Mouse (Mus musculus) liver, adult (tissue): ENCODE measurements at regions not wholly inside any gene's neighbourhood (a gene's known extent, or its start where the extent isn't known, plus 50 kb on each side); places are given as distances from the start of the nearest gene placed in this dataset.

Experiments
- GATA4 ChIP-seq: IDR thresholded peaks from 2 replicates; pipeline ENCODE4 v1.6.1; 2014; ENCODE audit warnings: mild to moderate bottlenecking, low read length; ENCODE audit not compliant: insufficient replicate concordance

DNA sequence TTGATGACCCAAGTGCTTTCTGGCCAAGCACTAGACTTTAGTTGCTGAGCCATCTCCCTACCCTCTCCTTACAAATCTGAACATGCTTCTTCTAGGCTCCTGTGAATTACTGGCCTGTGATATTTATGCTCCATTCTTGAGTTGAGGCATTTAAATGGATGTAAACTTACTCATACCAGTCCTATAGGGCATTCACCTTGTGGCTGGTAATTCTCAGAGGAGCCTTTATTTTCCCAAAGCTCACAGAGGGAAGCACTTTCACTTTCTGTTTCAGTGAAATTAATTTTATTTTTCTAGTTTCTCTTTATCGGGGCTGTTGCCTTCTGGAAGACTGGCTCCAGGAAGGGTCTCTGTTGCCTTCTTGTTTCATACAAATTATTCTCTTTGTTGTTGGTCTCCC lies 163.9 kb downstream of the Pdgfra start:
- no peak for TF ChIP-seq GATA4

DNA sequence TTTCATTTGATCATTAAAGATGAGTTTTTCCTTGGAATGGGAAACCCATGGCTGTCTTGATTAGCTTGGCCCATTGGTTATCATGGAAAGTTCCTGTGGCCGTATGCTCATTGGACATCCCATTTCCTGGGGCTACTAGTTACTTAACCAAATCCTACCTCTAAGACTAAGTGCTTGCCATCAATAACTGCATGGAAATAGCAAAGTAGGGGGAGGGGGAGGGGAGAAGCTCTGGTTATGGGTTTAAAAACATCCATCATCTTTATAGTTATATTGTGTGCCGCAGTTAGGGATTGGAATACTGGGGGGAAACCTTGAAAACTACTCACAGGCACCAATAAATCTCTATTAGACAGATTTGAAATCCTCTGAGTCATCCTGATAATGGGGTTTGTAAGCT lies 168.4 kb downstream of the Pdgfra start:
- peak; percentile 85; the same call in 1 of the 2 replicates for TF ChIP-seq GATA4

DNA sequence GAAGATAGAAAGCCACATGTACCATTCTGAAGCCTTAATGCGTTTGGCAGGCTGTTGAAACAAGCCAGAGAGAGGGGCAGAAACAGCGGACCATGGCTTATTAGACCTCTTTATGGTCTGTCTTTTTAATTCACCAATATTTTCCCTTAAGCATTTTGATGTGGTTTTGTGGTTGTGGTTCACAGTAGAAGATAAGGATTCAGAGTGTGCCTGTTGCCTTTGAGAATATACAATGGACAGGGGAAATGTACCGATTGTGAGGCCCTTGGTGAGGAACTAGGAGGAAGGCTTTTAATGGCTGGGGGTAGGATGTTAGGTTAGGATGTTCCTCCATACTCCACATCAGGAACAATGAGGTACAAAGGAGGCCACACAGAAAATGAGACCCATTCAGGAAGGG lies 182.0 kb downstream of the Pdgfra start:
- TF ChIP-seq GATA4, result no peak

DNA sequence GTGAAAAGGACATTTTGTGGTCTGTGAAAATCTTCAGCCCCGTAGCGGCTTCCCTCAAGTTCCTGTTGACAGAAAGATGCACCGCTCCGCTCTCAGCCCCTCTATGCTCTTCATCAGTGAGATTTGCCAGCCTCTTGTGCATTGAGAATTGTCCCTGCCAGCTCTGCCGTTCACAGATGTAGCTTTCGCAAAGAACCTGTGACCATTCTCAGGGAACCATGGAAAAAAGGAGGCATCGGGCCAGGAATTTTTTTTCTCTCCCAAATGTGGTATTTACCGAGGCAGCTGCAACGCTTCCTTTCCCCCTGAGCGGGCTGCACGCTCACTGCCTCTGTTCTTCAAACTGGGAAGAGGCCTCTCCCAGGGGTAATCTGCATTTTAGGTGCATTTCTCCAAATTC lies 184.4 kb downstream of the Pdgfra start:
- no peak for TF ChIP-seq GATA4

DNA sequence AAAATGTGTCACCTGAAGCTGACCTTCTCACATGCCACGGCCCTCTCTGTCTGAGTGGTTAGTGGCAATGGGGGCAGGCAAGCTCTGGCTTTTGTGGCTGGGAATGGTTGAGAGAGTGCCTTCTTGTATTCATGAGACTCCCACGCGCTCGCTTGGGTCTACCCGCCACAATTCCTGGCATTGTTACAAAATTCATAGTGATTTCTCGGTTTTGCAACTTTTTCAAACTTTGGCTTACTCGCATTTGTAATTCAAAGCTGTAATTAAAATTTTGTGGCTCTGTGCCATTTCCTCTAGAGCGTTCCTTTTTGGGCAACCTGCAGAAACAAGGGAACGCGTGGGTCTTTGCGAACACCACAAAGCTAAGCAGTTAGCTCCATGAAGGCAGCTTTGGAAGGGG lies 186.3 kb downstream of the Pdgfra start:
- TF ChIP-seq GATA4, result no peak

DNA sequence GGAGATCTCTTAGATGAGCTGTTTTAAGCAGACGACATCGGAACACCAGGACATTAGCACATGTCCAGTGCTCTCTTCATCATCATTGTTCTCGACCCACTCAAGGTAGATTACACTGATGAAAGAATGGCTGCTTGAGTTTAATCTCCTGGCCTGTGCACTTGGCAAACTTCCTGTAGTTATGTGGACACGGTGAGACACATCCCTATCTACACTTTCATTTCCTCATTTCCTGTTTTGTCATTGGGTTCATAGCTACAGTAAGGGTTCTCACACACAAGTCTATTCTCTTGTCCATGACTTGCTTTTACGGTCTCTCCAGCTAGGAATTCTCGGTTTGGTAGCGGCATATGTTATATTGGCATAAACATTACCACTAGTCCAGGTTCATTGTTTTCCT lies 190.5 kb downstream of the Pdgfra start:
- no peak for TF ChIP-seq GATA4

DNA sequence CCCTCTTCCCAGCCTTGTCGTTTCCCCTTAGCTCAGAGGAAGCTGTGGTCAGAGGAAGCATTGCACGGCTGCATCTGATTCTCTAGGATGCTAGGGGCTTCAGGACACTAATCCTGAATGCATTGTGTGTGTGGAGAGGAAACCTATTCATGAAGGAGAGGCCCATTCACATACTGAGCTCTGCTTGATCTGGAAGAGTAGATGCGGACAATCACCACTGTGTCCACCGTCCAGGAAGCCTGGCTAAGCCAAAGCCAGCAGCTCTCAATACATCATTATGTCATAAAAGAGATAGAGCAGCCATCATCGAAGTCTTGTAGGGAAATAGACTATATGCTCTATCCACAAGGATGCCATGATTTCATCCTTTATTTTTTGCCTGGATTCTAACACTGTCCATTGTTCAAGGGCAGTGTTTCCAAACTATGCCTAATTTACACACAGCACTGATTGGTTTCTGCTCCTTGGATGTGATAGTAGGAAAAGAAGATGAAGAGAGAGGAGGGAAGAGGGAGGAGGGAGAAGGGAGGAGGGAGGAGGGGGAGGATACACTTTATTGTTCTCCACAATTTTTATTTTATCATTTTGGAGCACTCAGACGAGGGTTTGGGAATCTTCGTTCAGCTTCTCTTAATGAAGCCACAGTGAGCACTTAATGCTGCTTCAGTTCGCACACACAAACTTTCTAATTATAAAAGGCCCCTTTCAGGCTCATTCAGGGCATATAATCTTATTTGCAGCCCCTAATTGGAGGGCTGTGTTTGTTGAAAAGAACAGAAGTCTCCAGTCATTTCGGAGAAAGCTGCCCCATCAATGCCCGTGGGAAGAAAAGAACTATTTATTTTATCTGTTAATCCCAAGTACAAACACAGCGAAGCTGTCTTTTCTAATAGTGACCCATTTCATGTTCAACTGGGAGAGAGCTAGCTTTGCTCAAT lies 195.0 kb downstream of the Pdgfra start:
- TF ChIP-seq GATA4, result no peak

DNA sequence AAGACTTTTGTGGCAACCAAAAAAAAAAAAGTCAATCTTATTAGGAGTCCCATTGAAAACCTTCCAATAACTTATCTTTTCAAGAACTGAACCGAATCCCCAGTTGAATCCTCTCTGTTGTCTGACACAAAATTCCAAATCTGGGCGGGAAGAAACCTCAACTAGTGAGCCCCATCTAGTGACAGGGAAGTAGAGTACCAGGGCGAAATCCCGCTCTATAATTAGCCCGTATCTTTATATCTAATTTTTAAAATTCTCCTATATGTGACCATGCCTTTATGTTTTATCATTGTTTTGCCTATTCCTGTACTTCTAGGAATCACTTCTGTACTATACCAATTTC lies 195.7 kb downstream of the Pdgfra start:
- no peak for TF ChIP-seq GATA4

DNA sequence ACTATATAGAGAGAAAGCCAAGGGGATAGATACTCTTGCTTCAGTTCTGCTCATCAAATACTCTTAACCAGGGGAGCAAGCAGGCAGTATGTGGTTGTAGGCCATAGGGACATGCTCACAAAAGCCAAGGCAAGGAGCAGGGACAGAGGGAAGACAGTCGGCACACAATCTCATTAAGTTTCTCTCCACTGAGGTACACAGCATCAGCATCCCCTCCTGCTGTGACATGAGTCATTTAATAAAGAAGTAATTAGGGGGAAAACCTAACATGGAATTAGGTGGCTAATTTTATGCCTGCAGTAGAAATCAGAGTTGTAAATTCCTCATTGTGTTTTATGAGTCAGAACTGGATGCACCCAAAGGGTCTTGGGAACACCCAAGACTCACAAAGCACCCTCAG lies 203.2 kb downstream of the Pdgfra start:
- TF ChIP-seq GATA4, result no peak

DNA sequence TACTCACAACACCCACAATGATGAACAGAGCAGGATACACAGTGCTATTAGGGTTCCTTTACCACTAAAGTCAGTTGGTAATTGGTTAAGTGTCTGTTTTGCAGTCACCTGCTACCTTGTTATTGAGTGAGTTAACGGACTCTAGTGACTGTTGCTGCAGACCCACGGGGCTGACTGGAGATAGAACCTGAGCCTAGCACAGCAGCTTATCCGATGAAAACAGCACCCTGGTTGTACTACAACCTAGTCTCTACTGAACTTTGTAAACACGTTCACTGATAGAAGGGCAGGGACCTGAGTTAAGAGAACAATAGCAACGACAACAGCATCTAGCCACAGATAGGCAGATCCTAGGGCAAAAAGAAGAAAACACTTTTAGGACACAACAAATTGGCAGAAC lies 206.8 kb downstream of the Pdgfra start:
- no peak for TF ChIP-seq GATA4

DNA sequence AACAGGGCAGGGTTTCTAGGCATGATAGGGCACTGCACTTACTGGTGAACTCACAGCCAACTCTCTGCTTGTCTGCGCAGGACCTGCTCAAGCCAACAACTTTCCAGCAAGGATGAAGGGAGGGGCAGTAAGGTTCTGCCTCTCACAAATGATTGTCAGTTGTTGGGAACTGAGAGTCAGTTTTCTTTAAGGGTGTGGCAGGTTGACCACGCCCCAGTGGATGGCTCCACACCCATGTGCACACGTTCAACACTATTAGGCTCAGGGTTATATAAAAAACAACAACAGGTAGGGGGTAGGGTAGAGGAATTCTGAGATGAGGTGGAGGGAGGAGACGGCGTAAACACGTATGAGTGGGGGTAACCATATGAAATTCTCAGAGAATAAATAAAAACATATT lies 210.9 kb upstream of the Kit start:
- no peak for TF ChIP-seq GATA4

DNA sequence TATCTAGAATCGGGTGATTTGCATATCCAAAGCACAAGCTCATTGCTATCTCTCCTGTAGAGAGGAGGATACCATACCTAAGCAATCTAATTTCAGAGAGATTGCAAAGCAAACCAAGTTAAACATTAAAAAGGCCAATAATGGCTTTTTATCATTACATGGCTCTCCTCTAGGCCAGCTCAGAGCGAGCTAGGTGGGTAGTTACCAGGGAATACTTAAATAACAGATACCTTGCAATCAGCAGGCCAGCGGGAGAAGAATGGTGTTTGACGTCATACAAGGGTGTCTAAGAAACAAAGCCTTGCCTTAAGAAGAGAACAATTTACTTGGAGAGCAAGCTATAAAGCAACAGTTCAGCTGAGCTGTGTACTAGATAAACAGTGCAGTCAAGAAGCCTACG lies 207.4 kb upstream of the Kit start:
- TF ChIP-seq GATA4, result no peak

DNA sequence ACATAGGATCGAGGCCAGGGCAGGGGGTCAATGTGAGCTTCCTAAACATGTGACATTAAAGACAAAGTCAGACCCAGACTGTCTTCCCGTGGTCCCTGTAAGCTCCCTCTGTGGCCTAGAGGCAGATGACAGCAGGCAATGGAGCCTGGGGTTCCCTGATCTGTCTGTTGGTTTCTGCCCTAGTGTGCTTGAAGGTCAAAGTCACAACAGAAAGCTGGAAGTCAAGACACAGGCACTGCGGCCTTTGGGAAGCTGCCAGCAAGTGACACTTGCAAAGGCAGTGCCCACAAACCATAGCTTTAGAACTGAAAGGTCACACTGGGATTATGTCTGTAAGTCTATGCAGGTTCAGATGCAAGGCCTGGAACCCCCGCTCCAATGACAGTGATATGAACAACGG lies 206.0 kb upstream of the Kit start:
- TF ChIP-seq GATA4, result no peak

DNA sequence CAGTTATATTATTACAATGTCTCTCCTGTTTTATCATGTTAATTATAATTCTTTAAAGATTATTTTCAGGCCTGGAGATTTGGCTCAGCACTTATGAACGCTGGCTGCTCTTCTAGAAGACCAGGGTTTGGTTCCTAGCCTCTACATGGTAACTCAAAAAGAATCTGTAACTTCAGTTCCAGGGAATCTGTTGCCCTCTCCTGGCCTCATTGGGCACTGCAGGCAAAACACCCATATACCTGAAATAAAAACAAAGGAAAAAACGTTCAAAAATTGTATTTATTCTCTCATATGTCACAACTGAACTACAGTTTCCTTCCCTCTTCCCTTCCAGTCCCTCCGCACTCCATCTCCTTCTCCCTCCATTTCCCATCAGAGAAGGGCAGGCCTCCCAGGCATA lies 201.9 kb upstream of the Kit start:
- TF ChIP-seq GATA4, result no peak

DNA sequence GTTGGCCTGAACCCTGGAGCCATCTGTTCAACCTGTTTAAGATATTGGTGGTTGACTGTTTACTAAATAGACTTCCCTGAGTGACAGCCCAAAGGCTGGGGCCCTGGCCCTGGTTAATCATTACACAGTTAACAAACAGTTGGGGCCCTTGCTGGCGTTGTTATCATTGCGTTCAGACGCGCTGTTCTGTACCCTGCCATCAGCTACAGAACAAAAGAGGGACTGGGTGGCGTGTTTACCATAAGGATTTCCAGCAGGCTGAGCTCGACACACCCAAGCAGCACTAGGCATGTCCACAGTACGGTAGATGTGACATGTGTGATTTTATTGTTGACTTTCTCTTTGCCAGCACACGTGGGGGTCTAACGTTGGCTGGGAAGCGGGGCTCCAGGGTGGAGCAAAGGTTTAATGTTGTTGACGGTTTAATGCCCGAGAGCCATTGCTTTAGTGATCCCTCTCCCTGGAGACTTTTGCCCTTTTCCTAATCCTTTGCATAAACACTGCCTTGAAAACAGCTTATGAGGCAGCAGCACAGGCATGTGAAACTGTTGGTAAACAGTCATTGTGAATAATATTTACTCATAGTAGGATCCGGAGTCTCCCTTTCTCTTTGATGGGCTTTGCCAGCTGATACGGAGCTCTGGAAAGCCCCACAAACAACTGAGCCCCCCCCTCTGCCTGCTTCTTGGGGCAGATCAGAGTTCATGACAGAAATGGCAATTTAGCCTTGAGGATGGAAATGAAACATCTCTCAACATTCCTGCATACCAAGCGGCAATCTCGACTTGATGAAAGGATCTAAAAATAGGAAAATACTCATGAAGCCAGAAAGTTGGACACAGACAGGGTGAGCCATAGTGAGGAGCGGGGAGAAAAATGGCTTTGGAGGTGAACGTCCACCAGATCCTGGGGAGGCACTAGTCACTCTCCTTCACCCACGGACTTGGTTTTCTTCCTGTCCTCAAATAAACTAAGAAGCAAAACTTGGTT lies 197.1 kb upstream of the Kit start:
- no peak; the same call in 1 of the 2 replicates for TF ChIP-seq GATA4

DNA sequence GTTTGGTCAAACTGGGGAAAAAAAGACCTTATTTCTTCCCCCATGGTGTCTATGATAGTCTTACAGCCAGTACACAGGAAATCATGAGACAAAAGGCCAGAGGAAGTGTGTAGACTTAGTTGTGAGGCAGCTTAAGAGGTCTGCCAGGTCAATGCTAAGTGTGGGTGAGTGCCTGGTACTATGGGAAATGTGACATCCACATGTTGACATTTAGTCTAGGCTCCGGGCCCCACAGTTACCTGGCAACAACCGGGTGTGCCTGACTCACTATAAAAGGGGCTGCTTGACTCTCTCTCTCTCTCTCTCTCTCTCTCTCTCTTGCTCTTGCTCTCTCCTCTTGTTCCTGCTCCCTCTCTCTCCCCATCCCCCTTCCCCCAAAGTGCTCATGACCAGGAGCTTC lies 196.1 kb upstream of the Kit start:
- no peak for TF ChIP-seq GATA4

DNA sequence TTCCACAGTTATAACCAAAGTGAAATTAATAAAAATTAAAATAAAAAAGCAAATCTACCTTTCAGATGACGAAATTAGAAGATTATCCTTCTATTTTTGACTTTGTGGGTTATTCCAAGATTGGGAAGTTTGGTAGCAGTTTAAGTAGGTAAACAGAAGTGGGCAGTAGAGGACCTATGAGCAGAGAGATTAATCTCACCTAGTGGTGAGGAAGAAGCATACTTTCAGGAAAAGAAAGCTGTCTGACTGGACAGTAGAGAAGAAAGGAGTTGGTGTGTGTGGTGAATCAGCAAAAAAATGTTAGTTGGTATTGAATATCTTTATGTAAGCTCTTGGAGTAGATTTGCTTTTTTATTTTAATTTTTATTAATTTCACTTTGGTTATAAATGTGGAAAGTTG lies 194.4 kb upstream of the Kit start:
- no peak for TF ChIP-seq GATA4

DNA sequence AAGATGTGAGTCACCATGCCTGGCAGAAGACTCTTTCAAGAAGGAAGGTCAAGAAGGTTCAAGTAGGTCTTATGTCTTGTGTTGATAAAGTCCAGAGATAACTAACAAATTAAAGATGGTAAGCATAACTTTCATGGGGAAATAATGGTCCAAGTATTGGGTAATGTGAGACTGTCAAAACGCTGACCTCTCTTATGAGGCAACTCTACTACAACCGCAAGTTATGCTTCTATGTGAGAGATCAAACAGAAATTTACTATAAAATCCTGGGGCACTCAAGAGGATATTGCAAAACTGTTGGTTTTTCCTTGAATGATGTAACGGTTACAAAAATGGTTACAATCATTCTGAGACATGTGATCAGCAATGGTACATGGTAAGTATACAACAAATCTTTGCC lies 192.6 kb upstream of the Kit start:
- TF ChIP-seq GATA4, result no peak
